Mouse (Mus musculus) liver, adult 2 months (tissue): ENCODE results near the gene Crhr2.

Experiments used
- CTCF ChIP-seq: fragments of 200-500 bp; IDR thresholded peaks from 2 replicates; pipeline ENCODE4 v1.5.1; 2011; ENCODE audit warnings: low read depth, low read length, control low read depth
- POLR2A ChIP-seq: fragments of 200-500 bp; IDR thresholded peaks from 2 replicates; pipeline ENCODE4 v1.6.1; 2011; ENCODE audit warnings: low read length, control low read depth; ENCODE audit not compliant: insufficient read depth; ENCODE audit errors: extremely low read depth

GRCm38 (mm10) chr6:55152226-55152625 is 19.4 kb upstream of the Crhr2 start:
- TF ChIP-seq CTCF (no peak), POLR2A (no peak)
